Mouse (Mus musculus) ES-CJ7 (cell line): ENCODE measurements around the gene Ap2a2.
A peak's percentile ranks its signal among the peaks of the same experiment; 100 is the strongest.

Source experiments
- DNase-seq: peaks from one replicate; pipeline ENCODE4 v3.0.0; 2011; ENCODE audit warnings: low read depth, low spot score

The Ap2a2 gene

GRCm38 (mm10) chr7:141561682-141562391 lies at the start of gene Ap2a2:
Ap2a2 (plus strand) TSS chr7:141562173.
- peak; percentile 96 for DNase-seq

- no peak for DNase-seq
These were observed 44.3 kb upstream of the Ap2a2 start for GRCm38 (mm10) chr7:141517638-141518037.

- DNase-seq: no peak
These were observed 43.7 kb upstream of the Ap2a2 start for GRCm38 (mm10) chr7:141518296-141518695.

- DNase-seq: no peak
These were observed 43.0 kb upstream of the Ap2a2 start for GRCm38 (mm10) chr7:141518926-141519325.

GRCm38 (mm10) chr7:141519795-141520194 lies 42.2 kb upstream of the Ap2a2 start:
- DNase-seq: no peak

- DNase-seq: no peak
These were observed 39.0 kb upstream of the Ap2a2 start for GRCm38 (mm10) chr7:141523007-141523406.

GRCm38 (mm10) chr7:141524271-141524670 lies 37.7 kb upstream of the Ap2a2 start:
- no peak for DNase-seq

- peak; percentile 79 for DNase-seq
These were observed 37.0 kb upstream of the Ap2a2 start for GRCm38 (mm10) chr7:141524760-141525579.

- no peak for DNase-seq
These were observed 36.4 kb upstream of the Ap2a2 start for GRCm38 (mm10) chr7:141525580-141525925.

GRCm38 (mm10) chr7:141535570-141535969 lies 26.4 kb upstream of the Ap2a2 start:
- no peak for DNase-seq

- no peak for DNase-seq
These were observed 23.0 kb upstream of the Ap2a2 start for GRCm38 (mm10) chr7:141538852-141539555.

- peak; percentile 98 for DNase-seq
These were observed 22.2 kb upstream of the Ap2a2 start, which contains the start of gene Chid1 for GRCm38 (mm10) chr7:141539556-141540311. Chid1 (minus strand) TSS chr7:141539857.

- peak; percentile 32 for DNase-seq
These were observed 21.5 kb upstream of the Ap2a2 start for GRCm38 (mm10) chr7:141540312-141541081.

- no peak for DNase-seq
These were observed 20.3 kb upstream of the Ap2a2 start for GRCm38 (mm10) chr7:141541681-141542080.

GRCm38 (mm10) chr7:141542588-141542987 lies 19.4 kb upstream of the Ap2a2 start:
- DNase-seq: no peak

GRCm38 (mm10) chr7:141544654-141545053 lies 17.3 kb upstream of the Ap2a2 start:
- DNase-seq: no peak

GRCm38 (mm10) chr7:141549432-141550061 lies 12.4 kb upstream of the Ap2a2 start:
- DNase-seq: no peak

- DNase-seq: no peak
These were observed 11.5 kb upstream of the Ap2a2 start for GRCm38 (mm10) chr7:141550464-141550863.

- DNase-seq: no peak
These were observed 3.6 kb upstream of the Ap2a2 start for GRCm38 (mm10) chr7:141558329-141558776.

- no peak for DNase-seq
These were observed 3.0 kb upstream of the Ap2a2 start for GRCm38 (mm10) chr7:141558946-141559345.
